ENCODE assay signal across 8 mouse cellular contexts in the genomic region with DNA sequence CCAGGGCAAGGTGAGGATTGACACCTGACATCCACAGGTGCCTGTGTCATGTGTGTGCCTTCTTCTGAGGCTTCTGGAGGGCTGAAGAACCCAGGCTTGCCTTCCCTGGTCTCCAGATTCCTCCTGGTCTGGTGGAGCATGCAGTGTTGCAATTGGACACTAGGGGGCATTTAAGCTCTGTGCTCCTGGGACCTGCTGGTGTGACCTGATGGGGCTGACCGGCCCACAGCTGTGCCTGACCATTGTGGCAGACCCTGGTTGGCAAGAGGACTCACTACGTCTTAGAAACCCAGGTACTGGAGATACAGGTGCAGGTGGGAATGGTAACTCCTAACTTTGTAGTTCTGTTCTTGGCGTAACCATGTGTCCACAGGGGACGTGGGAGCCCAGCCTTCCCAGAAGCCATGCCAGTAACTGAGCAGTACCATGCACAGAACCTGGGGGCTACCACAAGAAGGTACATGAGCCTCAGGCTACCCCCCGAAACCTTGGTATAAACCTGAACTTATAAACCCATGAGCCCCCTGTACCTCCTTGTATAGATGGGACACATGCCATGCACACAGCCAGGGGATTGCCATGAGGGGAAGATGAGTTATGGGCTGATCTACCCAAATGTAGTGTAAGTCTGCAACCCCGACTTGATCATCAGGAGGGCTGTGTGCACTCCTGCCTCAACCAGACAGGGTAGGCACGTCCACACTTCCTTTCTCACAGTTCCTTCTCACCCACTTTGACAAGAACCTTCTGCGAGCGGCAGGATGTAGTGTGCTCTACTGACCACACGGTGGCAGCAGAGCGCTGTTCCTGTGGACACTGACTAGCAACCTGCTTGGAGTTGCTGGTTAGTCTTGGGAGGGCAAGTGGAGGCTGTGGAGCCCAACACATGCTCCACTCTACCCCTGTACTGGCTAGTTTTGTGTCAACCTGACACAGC. TPM values are rescaled to one million over a fixed set of nuclear protein-coding genes. Genes with fewer than 3 reads are reported as not detected.
A peak's percentile ranks its signal among the peaks of the same experiment; 100 is the strongest.
DNase-seq lines count a peak whose midpoint lies in the region; ATAC-seq and TF ChIP-seq lines count a peak whose summit lies in the region.

No protein-coding gene starts in this region.

- no peaks in the 10 kb centered on the region for H3K36me3 ChIP-seq in heart, adult 2 months (ENCODE audit: control insufficient read depth, insufficient read depth, low read length)
- no peaks in the 10 kb centered on the region for H3K36me3 ChIP-seq in heart, embryonic 12.5 days

- no peaks in the 10 kb centered on the region for H3K27me3 ChIP-seq in heart, adult 2 months (ENCODE audit: control insufficient read depth, insufficient read depth, low read length)
- peaks cover 9% of the 10 kb centered on the region for H3K27me3 ChIP-seq in heart, embryonic 12.5 days (replicated peaks)

- no peak overlapping the region for H3K9ac ChIP-seq in heart, adult 2 months (ENCODE audit: low read depth, low read length)
- H3K9ac ChIP-seq in heart, embryonic 12.5 days = no peak overlapping the region

- H3K27ac ChIP-seq in heart, adult 2 months = no peak overlapping the region
- no peak overlapping the region for H3K27ac ChIP-seq in heart, embryonic 12.5 days (ENCODE audit: poor library complexity, severe bottlenecking)
- no peak overlapping the region for H3K27ac ChIP-seq in gastrocnemius, adult 2 months

- no peak overlapping the region for H3K4me2 ChIP-seq in heart, embryonic 12.5 days

- intact Hi-C loops in heart, adult 2 months (cut with DNase I) = loop anchor here (10.0 kb wide), 1 partner anchor 397 kb away; no protein-coding TSS in a partner anchor
- intact Hi-C loops in gastrocnemius, adult 2 months (cut with DNase I) = no loop called here

- no peaks in the 10 kb centered on the region for H3K9me3 ChIP-seq in heart, embryonic 12.5 days (replicated peaks)

- no peaks in the 10 kb centered on the region for H3K79me2 ChIP-seq in heart, adult 2 months (replicated peaks; ENCODE audit: control insufficient read depth, insufficient read depth, low read length)

- peak; percentile 68 to 74 for DNase-seq in heart, adult 2 months
- peak; percentile 61 to 73 for DNase-seq in cerebellum, postnatal 4 days (ENCODE audit: low spot score in 2 of 2)
- DNase-seq in gastrocnemius, adult 2 months = peak; percentile 69
- DNase-seq in kidney, adult 8-10 months = peak; percentile 44 to 72
- DNase-seq in liver = peak; percentile 72
- peak; percentile 95 for DNase-seq in naive thymus-derived CD4-positive, alpha-beta T cell, adult 2 months (ENCODE audit: low read depth)
- peak; percentile 76 to 83 for DNase-seq in spleen, postnatal 36 days (ENCODE audit: low spot score in 2 of 2)

- WGBS in heart, adult 2 months = 29% methylated on average over 11 of the region's 11 CpGs
- WGBS in heart, embryonic 12.5 days = 25% methylated on average over 11 of the region's 11 CpGs

- no peak; the same call in 1 of the 2 replicates for ATAC-seq in heart, embryonic 12.5 days (ENCODE audit: insufficient number of reproducible peaks, low FRiP score)

- no peak for TF ChIP-seq POLR2A in heart, adult 2 months (IDR thresholded peaks at IDR 0.05; ENCODE audit: insufficient read depth, low read depth, low read length)

- H3K4me1 ChIP-seq in heart, adult 2 months (ENCODE audit: control insufficient read depth, insufficient read depth, low read length) = peaks cover 1% of the 10 kb centered on the region; the same call in 1 of the 2 replicates
- 0 out of 2 replicates have a peak, but pooled peaks cover 3% of the 10 kb centered on the region for H3K4me1 ChIP-seq in heart, embryonic 12.5 days (replicated peaks)

- no peak overlapping the region for H3K4me3 ChIP-seq in heart, adult 2 months
- no peak overlapping the region for H3K4me3 ChIP-seq in heart, embryonic 12.5 days
- H3K4me3 ChIP-seq in gastrocnemius, adult 2 months = no peak overlapping the region

- peak; percentile 90 for TF ChIP-seq CTCF in heart, adult 2 months (IDR thresholded peaks at IDR 0.05)
- TF ChIP-seq CTCF in gastrocnemius, adult 2 months (IDR thresholded peaks at IDR 0.05) = peak; percentile 94

- TF ChIP-seq EP300 in heart, adult 2 months (IDR thresholded peaks at IDR 0.05; ENCODE audit: insufficient read depth, low read depth, low read length) = no peak

RNA-seq across cellular contexts. Expression of gene Tmem121, which starts 31.8 kb away (rescaled TPM):
- total RNA-seq in heart, adult 2 months (2021) = under 1 TPM in 1 of 2 experiments, not detected in 1; 0.18 TPM
- 0.41 TPM in 1 of 2 replicates, not detected in the other for polyA plus RNA-seq in heart, adult 2 months (2012; rRNA removed)
- 2.0 and 2.1 TPM in 2 replicates for polyA plus RNA-seq in heart, embryonic 12.5 days (2016; fragmentation: Nextera tagmentation; extraction: Ambion mirVana)
- total RNA-seq in gastrocnemius, adult 2 months (2021) = not detected
